Mouse (Mus musculus) cerebellum, postnatal 4 days (tissue): ENCODE results near the gene Cyp2d9.
"Not testable (repeated sequence)": the region's sequence is repeated elsewhere in the genome, so short reads cannot be mapped to it uniquely, and the experiment has no call there.

Experiments used
- DNase-seq, 2 experiments: peaks; one replicate each; pipeline ENCODE4 v3.0.0; 2022; ENCODE audit warnings: low spot score in 2 of 2, mixed read lengths in 1 of 2

Gene Cyp2d9

DNA sequence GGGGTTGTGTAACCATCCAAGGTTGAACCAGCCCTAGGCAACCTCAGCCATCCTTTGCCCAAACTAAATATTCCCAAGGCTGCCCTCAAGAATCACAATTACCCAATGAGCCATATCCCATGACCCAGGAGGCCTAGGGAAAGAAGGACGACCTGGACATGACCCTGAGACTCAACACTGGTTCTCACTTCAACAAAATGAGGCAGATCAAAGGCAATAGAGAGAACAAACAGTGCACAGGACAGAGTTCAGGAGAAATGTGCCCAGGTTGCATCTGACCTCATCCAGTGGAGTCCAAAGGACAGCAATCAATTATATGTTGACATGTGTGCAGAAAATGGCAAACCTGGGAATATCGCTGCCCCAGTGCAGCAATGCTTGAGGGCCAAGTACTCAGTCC, 16.8 kb downstream of the Cyp2d9 start:
- DNase-seq: not testable (repeated sequence)

GRCm38 (mm10) chr15:82452133-82452532, 18.9 kb downstream of the Cyp2d9 start:
- not testable (repeated sequence) for DNase-seq

DNA sequence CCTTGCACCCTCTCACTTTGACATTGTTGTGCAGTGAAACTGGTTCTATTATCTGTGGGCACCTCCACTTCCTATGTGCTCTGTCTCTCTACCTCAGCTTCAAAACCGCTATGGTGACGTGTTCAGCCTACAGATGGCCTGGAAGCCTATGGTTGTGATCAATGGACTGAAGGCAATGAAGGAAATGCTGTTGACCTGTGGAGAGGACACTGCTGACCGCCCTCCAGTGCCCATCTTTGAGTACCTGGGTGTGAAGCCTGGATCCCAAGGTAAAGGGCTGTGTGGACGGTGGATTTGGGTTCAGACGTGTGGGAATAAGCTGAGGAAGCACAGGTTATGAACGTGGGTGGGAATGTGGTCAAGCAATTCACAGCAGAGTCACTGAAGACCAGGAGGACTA, 20.3 kb downstream of the Cyp2d9 start:
- not testable (repeated sequence) for DNase-seq

DNA sequence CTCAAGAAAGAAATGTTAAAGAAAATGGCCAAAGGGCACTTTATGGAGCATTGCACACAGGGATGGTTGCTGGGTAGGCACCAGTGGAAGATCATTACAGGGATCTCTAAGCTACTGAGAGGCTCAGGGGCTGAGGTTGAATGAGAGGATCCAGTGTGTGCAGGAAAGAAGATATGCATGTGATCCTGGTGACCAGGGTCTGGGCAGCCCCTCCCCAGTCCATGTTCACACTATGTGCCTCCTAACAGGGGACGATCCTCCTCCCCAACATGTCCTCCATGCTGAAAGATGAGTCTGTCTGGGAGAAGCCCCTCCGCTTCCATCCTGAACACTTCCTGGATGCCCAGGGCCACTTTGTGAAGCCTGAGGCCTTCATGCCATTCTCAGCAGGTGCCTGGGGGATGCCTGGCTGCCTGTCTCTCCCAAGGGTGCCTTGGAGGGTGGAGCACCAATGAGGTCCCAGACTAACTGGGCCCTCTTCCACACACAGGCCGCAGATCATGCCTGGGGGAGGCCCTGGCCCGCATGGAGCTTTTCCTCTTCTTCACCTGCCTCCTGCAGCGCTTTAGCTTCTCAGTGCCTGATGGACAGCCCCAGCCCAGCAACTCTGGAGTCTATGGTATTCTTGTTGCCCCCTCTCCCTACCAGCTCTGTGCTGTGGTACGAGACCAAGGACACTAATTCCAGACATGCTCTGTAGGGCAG, 23.0 kb downstream of the Cyp2d9 start:
- DNase-seq: not testable (repeated sequence)

GRCm38 (mm10) chr15:82457064-82458021, 24.1 kb downstream of the Cyp2d9 start:
- no peak for DNase-seq

GRCm38 (mm10) chr15:82459266-82459665, 26.0 kb downstream of the Cyp2d9 start:
- DNase-seq: not testable (repeated sequence)

GRCm38 (mm10) chr15:82464701-82465100, 31.5 kb downstream of the Cyp2d9 start:
- DNase-seq: no peak

DNA sequence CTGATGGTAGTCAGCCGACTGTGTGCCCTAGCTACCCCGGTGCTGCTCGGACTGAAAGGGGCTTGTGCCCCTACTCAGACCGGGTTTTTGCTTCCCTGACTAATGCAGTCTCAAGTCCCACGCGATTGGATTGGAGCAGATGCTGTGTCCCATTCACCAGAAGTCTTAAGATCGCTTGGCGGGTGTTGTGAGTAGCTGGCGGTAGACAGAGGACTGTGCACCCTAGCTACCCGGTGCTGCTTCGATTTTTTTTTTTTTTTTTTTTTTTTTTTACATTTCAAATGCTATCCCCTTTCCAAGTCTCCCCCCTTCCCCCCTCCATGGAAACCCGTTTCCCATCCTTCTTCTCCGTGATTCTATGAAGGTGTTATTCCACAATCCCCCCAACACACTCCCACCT, 61.0 kb downstream of the Cyp2d9 start:
- not testable (repeated sequence) for DNase-seq
